Mouse (Mus musculus): ENCODE data around the gene Grik5.

DNA sequence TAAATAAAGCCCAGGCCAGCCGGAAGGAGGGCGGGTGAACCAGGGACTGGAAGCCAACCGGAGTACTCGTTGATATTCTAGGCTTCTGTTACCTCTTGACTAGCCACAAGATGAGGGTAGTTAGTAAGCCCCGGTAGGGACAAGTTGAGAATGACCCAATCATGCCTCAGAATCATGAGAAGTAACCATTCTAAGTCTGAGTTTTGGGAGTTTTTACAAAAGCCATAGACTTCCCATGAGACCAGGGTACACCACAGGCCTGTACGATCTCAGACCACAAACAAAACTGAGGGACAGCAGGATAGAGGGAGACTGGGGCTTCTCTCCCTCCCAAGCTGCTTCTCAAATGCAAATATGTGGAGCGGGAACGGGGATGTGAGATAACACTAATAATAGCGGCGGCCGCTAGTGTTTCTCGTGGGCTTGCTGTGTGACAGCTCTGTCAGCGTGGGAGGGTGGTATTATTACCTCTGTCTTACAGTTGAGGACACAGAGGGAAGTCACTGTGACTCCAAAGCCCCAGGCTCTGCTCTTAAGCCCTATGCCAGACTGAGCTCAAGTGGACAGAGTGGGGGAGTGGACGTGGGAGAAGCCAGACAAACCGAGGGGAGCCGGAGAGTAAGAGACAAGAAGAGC lies 22.7 kb downstream of the Grik5 start:
- TF ChIP-seq CTCF (IDR thresholded peaks at IDR 0.05) (no peak), EP300 (IDR thresholded peaks at IDR 0.05) (no peak)
